Mouse (Mus musculus) intestine, embryonic 15.5 days (tissue): Measurements from ENCODE around the gene Ipo9. TPM values are rescaled to one million over a fixed set of nuclear protein-coding genes. Genes with fewer than 3 reads are reported as not detected.
A peak's percentile ranks its signal among the peaks of the same experiment; 100 is the strongest.

Source experiments
- ATAC-seq: fragments of 200-750 bp; cut with Nextera tagmentation; 2 replicates; pipeline ENCODE4 v1.8.0; 2017; ENCODE audit warnings: moderate TSS enrichment, moderate library complexity
- H3K27ac ChIP-seq: fragments of 300-500 bp; sonication (generic); 2 replicates; pipeline ENCODE4 v1.5.1; 2015; ENCODE audit warnings: mild to moderate bottlenecking, inconsistent platforms
- H3K27me3 ChIP-seq: fragments of 300-500 bp; sonication (generic); replicated peaks from 2 replicates; pipeline ENCODE4 v1.6.1; 2015; ENCODE audit warnings: inconsistent platforms
- H3K36me3 ChIP-seq: fragments of 300-500 bp; sonication (generic); 2 replicates; pipeline ENCODE4 v1.6.1; 2015; ENCODE audit warnings: inconsistent platforms
- H3K4me1 ChIP-seq: fragments of 300-500 bp; sonication (generic); replicated peaks from 2 replicates; pipeline ENCODE4 v1.6.1; 2015; ENCODE audit warnings: inconsistent platforms
- H3K4me2 ChIP-seq: fragments of 300-500 bp; sonication (generic); replicated peaks from 2 replicates; pipeline ENCODE4 v1.6.1; 2015; ENCODE audit warnings: mild to moderate bottlenecking, inconsistent platforms
- H3K4me3 ChIP-seq: fragments of 300-500 bp; sonication (generic); replicated peaks from 2 replicates; pipeline ENCODE4 v1.5.1; 2015; ENCODE audit warnings: inconsistent platforms
- H3K9ac ChIP-seq: fragments of 300-500 bp; sonication (generic); 2 replicates; pipeline ENCODE4 v1.6.1; 2015; ENCODE audit warnings: inconsistent platforms
- H3K9me3 ChIP-seq: fragments of 300-500 bp; sonication (generic); 2 replicates; pipeline ENCODE4 v1.6.1; 2016; ENCODE audit warnings: inconsistent platforms
- WGBS: fragments of 180-500 bp; shearing (Covaris S2); methylation state at CpG from one replicate; pipeline ENCODE4 v1.1.7; 2015; 5-methylcytosine and 5-hydroxymethylcytosine counted together
- polyA plus RNA-seq: library from polyadenylated mRNA; unstranded; fragments of >200 nt; fragmentation: Nextera tagmentation; extraction: Ambion mirVana; gene quantifications from 2 replicates; pipeline ENCODE4 v1.2.1, GENCODE M21; 2015

Gene Ipo9
- polyA plus RNA-seq, 1 experiment from 2014 or later, result 85.6 TPM

- Histone ChIP-seq H3K4me3 (no peak overlapping the region), H3K36me3 (no peaks in the 10 kb centered on the region), H3K27ac (no peak overlapping the region), H3K9ac (no peak overlapping the region), H3K4me1 (peaks cover 2% of the 10 kb centered on the region; the same call in 1 of the 2 replicates), H3K27me3 (no peaks in the 10 kb centered on the region), H3K9me3 (no peaks in the 10 kb centered on the region), H3K4me2 (no peak overlapping the region)
- WGBS, result 84% methylated on average over 8 of the region's 8 CpGs
- no peak for ATAC-seq
These were observed 66.9 kb downstream of the Ipo9 start for GRCm38 (mm10) chr1:135363446-135363845.

DNA sequence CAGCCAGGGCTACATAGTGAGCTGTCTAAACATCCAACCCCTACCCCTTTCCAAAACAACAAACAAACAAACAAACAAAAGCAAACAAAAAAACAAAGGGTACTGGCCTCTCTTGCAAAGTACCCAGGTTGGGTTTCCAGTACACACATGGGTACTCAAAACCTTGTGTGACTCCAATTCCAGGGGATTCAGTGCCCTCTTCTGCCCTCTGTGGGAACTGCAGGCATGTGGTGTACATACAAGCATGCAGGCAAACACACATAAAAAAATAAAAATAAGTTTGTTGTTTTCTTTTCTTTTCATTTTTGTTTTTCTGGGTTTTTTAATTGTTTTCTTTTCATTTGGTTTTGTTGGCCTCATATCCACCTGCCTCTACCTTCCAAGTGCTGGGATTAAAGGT, 68.2 kb downstream of the Ipo9 start:
- H3K27me3 ChIP-seq, result no peaks in the 10 kb centered on the region
- H3K4me1 ChIP-seq, result no peaks in the 10 kb centered on the region
- H3K4me3 ChIP-seq, result no peak overlapping the region
- no peaks in the 10 kb centered on the region for H3K36me3 ChIP-seq
- no peak overlapping the region for H3K4me2 ChIP-seq
- no peak overlapping the region for H3K9ac ChIP-seq
- ATAC-seq, result no peak
- H3K9me3 ChIP-seq, result no peaks in the 10 kb centered on the region
- H3K27ac ChIP-seq, result no peak overlapping the region

DNA sequence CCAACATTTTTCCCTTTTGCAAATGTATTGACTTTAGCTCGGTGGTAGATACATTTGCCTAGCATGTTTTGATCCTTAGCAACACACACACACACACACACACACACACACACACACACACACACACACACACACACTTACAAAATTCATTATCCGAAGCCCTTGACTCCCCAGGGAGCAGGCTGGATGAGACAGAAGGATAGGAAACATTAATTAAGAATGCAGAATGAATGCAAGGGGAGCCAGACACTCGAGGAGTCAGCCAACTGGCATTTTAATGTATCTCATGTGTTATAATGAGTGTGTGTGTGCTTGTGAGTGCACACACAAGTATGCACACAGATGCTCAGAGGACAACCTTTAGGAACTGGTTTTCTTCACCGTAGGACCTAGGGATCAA, 68.8 kb downstream of the Ipo9 start:
- Histone ChIP-seq H3K9ac (no peak overlapping the region), H3K4me2 (no peak overlapping the region), H3K4me3 (no peak overlapping the region), H3K36me3 (no peaks in the 10 kb centered on the region), H3K4me1 (no peaks in the 10 kb centered on the region), H3K9me3 (no peaks in the 10 kb centered on the region), H3K27me3 (no peaks in the 10 kb centered on the region), H3K27ac (no peak overlapping the region)
- ATAC-seq, result no peak
- WGBS, result 77% methylated on average over 4 of the region's 4 CpGs

- no peak overlapping the region for H3K9ac ChIP-seq
- H3K36me3 ChIP-seq, result no peaks in the 10 kb centered on the region
- H3K27ac ChIP-seq, result 0 out of 2 replicates have a peak overlapping the region, but pooled peaks have one; percentile 61
- 6% methylated on average over 2 of the region's 2 CpGs for WGBS
- no peak overlapping the region for H3K4me2 ChIP-seq
- H3K4me1 ChIP-seq, result no peaks in the 10 kb centered on the region
- H3K27me3 ChIP-seq, result no peaks in the 10 kb centered on the region
- no peak overlapping the region for H3K4me3 ChIP-seq
- no peaks in the 10 kb centered on the region for H3K9me3 ChIP-seq
- peak; percentile 80 for ATAC-seq
These were observed 71.2 kb downstream of the Ipo9 start for GRCm38 (mm10) chr1:135359071-135359470.

DNA sequence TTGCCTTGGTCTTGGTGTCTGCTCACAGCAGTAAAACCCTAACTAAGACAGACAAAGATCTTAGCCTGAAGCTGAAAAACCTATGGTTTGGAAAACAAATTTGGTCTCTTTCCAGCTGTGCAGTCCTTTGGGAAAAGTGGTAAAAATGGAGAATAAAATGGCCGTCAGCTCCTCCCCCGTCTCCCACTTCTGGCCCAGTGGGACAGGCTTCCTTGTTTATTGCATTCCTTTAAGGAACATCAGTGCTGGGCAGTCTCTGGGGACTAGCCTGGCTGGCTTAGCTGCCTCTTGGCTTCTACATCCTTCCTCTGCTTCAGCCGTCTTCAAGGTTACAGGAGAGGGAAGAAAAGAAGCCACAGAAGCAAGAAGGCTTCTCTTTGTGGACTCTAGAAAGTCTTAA, 78.3 kb downstream of the Ipo9 start:
- Histone ChIP-seq H3K4me3 (no peak overlapping the region), H3K9ac (no peak overlapping the region), H3K27ac (no peak overlapping the region), H3K9me3 (no peaks in the 10 kb centered on the region), H3K4me2 (no peak overlapping the region), H3K27me3 (no peaks in the 10 kb centered on the region), H3K4me1 (no peaks in the 10 kb centered on the region), H3K36me3 (no peaks in the 10 kb centered on the region)
- ATAC-seq, result no peak
- WGBS, result 69% methylated on average over 3 of the region's 3 CpGs

DNA sequence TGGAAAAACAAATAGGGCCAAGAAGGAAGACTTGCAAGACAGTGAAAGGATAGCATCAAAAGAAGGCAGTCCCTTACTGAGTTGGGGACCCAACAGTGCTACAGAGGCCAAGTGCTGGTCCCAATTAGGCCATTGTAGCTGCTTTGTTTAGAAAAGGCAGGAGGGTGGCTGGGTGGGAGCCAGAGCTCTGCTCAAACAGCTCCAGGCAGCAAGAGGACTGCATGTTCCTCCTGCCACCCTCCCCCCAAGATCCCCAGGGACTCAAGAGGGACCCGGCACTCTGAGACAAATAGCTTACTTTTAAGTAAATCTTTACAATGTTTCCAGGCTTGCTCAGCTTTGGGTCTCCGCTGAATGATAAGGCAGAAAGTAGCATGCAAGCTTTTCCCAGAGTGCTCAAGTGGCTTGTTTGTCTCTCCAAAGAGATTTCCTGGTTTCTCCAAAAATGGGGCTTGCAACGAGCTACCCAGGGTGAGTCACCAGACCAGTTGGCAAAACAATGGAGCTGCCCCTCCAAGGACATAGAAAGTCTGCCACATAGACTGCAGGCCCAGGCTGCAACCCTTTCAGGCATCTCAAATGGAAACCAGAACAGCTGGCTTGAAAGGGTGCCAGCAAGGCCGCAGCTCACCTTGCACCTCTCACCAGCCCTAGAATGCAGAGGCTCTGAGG, 82.7 kb downstream of the Ipo9 start:
- no peaks in the 10 kb centered on the region for H3K27me3 ChIP-seq
- no peaks in the 10 kb centered on the region for H3K36me3 ChIP-seq
- no peak overlapping the region for H3K4me2 ChIP-seq
- WGBS, result 34% methylated on average over 4 of the region's 4 CpGs
- H3K9me3 ChIP-seq, result no peaks in the 10 kb centered on the region
- peak; percentile 55; the same call in 1 of the 2 replicates for ATAC-seq
- no peak overlapping the region for H3K4me3 ChIP-seq
- H3K4me1 ChIP-seq, result no peaks in the 10 kb centered on the region
- H3K9ac ChIP-seq, result no peak overlapping the region
- H3K27ac ChIP-seq, result peak overlapping the region; percentile 4; the same call in 1 of the 2 replicates

DNA sequence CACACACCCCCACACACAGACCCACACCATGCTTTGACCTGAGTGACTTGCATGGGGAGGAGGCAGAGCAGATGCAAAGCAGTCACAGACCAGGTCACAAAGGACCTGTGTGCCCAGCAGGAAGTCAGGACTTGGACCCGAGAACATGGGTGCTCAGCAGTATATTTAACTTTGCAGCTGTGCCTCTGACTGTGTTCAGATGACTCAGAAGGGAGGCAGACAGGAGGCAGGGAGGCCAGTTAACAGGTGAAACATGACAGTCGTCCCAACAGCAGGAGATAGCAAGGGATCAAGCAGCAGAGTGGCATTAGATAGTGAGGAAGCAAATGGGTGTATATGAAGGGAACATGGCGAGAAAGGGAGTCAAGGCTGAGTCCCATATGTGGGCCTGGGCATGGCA, 83.4 kb downstream of the Ipo9 start:
- Histone ChIP-seq H3K4me3 (no peak overlapping the region), H3K27me3 (no peaks in the 10 kb centered on the region), H3K4me1 (no peaks in the 10 kb centered on the region), H3K36me3 (no peaks in the 10 kb centered on the region), H3K9me3 (no peaks in the 10 kb centered on the region), H3K27ac (0 out of 2 replicates have a peak overlapping the region, but pooled peaks have one; percentile 4), H3K4me2 (no peak overlapping the region), H3K9ac (no peak overlapping the region)
- no peak for ATAC-seq
- whole genome bisulfite sequencing, result 61% methylated on average over 3 of the region's 3 CpGs

GRCm38 (mm10) chr1:135344026-135344425, 86.3 kb downstream of the Ipo9 start:
- no peak for ATAC-seq
- no peaks in the 10 kb centered on the region for H3K36me3 ChIP-seq
- no peak overlapping the region for H3K4me2 ChIP-seq
- H3K9ac ChIP-seq, result no peak overlapping the region
- H3K27ac ChIP-seq, result no peak overlapping the region
- H3K4me3 ChIP-seq, result no peak overlapping the region
- H3K9me3 ChIP-seq, result no peaks in the 10 kb centered on the region
- WGBS, result 61% methylated on average over 4 of the region's 4 CpGs
- no peaks in the 10 kb centered on the region for H3K27me3 ChIP-seq
- no peaks in the 10 kb centered on the region for H3K4me1 ChIP-seq

GRCm38 (mm10) chr1:135341947-135342346, 88.4 kb downstream of the Ipo9 start:
- H3K36me3 ChIP-seq, result no peaks in the 10 kb centered on the region
- H3K4me2 ChIP-seq, result no peak overlapping the region
- H3K9ac ChIP-seq, result no peak overlapping the region
- 61% methylated on average over 8 of the region's 8 CpGs for WGBS
- H3K27ac ChIP-seq, result no peak overlapping the region
- H3K4me3 ChIP-seq, result no peak overlapping the region
- H3K27me3 ChIP-seq, result no peaks in the 10 kb centered on the region
- H3K9me3 ChIP-seq, result no peaks in the 10 kb centered on the region
- no peaks in the 10 kb centered on the region for H3K4me1 ChIP-seq
- ATAC-seq, result no peak

Other genes starting within 250 kb of the Ipo9 start
- gene Elf3, start 171.9 kb downstream of the Ipo9 start, polyA plus RNA-seq, result 209 and 213 TPM in 2 replicates
- gene Rnpep, start 146.4 kb downstream of the Ipo9 start, polyA plus RNA-seq, result 155 and 158 TPM in 2 replicates
- gene Timm17a, start 116.7 kb downstream of the Ipo9 start, polyA plus RNA-seq, result 246 and 278 TPM in 2 replicates
- gene Lmod1, start 105.7 kb downstream of the Ipo9 start, polyA plus RNA-seq, result 11.1 and 11.2 TPM in 2 replicates
- 29.5 and 30.2 TPM in 2 replicates for gene Shisa4, start 55.3 kb downstream of the Ipo9 start, polyA plus RNA-seq
- gene Nav1, start 176.8 kb upstream of the Ipo9 start, polyA plus RNA-seq, result 11.5 and 12.5 TPM in 2 replicates